18 mouse cellular contexts compared by ENCODE assay signal in the genomic region with DNA sequence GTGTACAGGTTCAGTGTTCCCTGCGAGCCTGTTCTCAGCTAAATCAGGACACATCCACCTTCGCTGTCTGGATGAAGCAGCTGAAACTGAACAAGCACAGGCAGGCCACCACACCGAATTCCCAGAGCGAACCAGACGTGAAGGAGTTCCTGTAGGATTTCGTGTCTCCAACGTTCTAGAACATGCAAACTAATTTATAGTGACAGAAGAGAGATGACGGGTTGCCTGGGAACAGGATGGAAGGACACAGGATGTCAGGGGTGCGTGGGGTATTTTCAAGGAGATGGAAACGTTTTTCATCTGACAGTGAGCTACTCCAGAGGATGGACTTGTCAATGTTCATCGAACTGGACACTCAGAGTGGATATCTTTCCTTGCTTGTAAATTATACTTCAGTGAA. TPM values are rescaled to one million over a fixed set of nuclear protein-coding genes. Genes with fewer than 3 reads are reported as not detected.
A peak's percentile ranks its signal among the peaks of the same experiment; 100 is the strongest.
DNase-seq lines count a peak whose midpoint lies in the region; ATAC-seq lines count a peak whose summit lies in the region.
"Had no signal": no experiment of that assay in that cellular context is flagged by ENCODE, and none has a peak within 500 bp of the region (broad histone marks: within the 10 kb centered on the region; RNA-seq: fewer than 3 reads in every experiment).

No protein-coding gene starts in this region.

- 74% methylated on average over 11 of the region's 11 CpGs for WGBS in forebrain, embryonic 11.5 days
- 72% methylated on average over 11 of the region's 11 CpGs for WGBS in forebrain, embryonic 14.5 days
- 67% methylated on average over 11 of the region's 11 CpGs for WGBS in hindbrain, embryonic 11.5 days
- WGBS in hindbrain, embryonic 14.5 days: 50% methylated on average over 11 of the region's 11 CpGs
- 63% methylated on average over 11 of the region's 11 CpGs for WGBS in midbrain, embryonic 11.5 days
- 52% methylated on average over 11 of the region's 11 CpGs for WGBS in midbrain, embryonic 15.5 days

- no peak overlapping the region for H3K4me3 ChIP-seq in forebrain, embryonic 11.5 days (ENCODE audit: low read depth, low read length)
- H3K4me3 ChIP-seq in forebrain, embryonic 14.5 days (ENCODE audit: low read depth, low read length): no peak overlapping the region
- H3K4me3 ChIP-seq in hindbrain, embryonic 11.5 days (ENCODE audit: low read depth, low read length): no peak overlapping the region
- H3K4me3 ChIP-seq in hindbrain, embryonic 14.5 days (replicated peaks; ENCODE audit: low read length): no peak overlapping the region
- H3K4me3 ChIP-seq in midbrain, embryonic 11.5 days (ENCODE audit: low read depth, low read length): no peak overlapping the region
- no peak overlapping the region for H3K4me3 ChIP-seq in midbrain, embryonic 15.5 days
- H3K4me3 ChIP-seq: heart, adult 2 months; heart, embryonic 15.5 days had no signal

- H3K4me1 ChIP-seq in forebrain, embryonic 11.5 days (replicated peaks; ENCODE audit: control insufficient read depth, insufficient read depth, low read length): peaks cover 33% of the 10 kb centered on the region
- H3K4me1 ChIP-seq in forebrain, embryonic 14.5 days (ENCODE audit: control insufficient read depth, insufficient read depth, low read length): peaks cover 15% of the 10 kb centered on the region
- peaks cover 13% of the 10 kb centered on the region for H3K4me1 ChIP-seq in hindbrain, embryonic 11.5 days (replicated peaks; ENCODE audit: control insufficient read depth, insufficient read depth, low read length)
- peaks cover 21% of the 10 kb centered on the region for H3K4me1 ChIP-seq in hindbrain, embryonic 14.5 days (replicated peaks; ENCODE audit: control insufficient read depth, insufficient read depth, low read length)
- peaks cover 46% of the 10 kb centered on the region for H3K4me1 ChIP-seq in midbrain, embryonic 11.5 days (ENCODE audit: control insufficient read depth, insufficient read depth, low read length)
- peaks cover 21% of the 10 kb centered on the region; the same call in 1 of the 2 replicates for H3K4me1 ChIP-seq in midbrain, embryonic 15.5 days

- DNase-seq in forebrain, embryonic 11.5 days (ENCODE audit: low spot score): no peak
- no peak for DNase-seq in forebrain, embryonic 14.5 days (ENCODE audit: low spot score)
- no peak for DNase-seq in hindbrain, embryonic 11.5 days (ENCODE audit: low spot score)
- no peak for DNase-seq in hindbrain, embryonic 14.5 days (ENCODE audit: low spot score)
- DNase-seq in midbrain, embryonic 11.5 days (ENCODE audit: low spot score, missing footprints): peak; percentile 84
- DNase-seq in brain, adult 2 months (ENCODE audit: low read depth, low spot score): peak; percentile 21
- DNase-seq in spleen, postnatal 4 days (ENCODE audit: low spot score in 2 of 2): no peak
- DNase-seq: adrenal gland, postnatal 14 days; cerebellum, adult 18-20 months; cerebellum, adult 9-11 months; cerebellum, postnatal 36 days; gastrocnemius, postnatal 14 days; heart, adult 2 months; heart, postnatal 14 days had no signal

- no peaks in the 10 kb centered on the region for H3K36me3 ChIP-seq in forebrain, embryonic 11.5 days (ENCODE audit: control insufficient read depth, insufficient read depth, low read length)
- no peaks in the 10 kb centered on the region for H3K36me3 ChIP-seq in forebrain, embryonic 14.5 days (ENCODE audit: control insufficient read depth, insufficient read depth, low read length)
- H3K36me3 ChIP-seq in hindbrain, embryonic 11.5 days (ENCODE audit: control insufficient read depth, insufficient read depth, low read length): no peaks in the 10 kb centered on the region
- H3K36me3 ChIP-seq in hindbrain, embryonic 14.5 days (replicated peaks; ENCODE audit: control insufficient read depth, insufficient read depth): no peaks in the 10 kb centered on the region
- H3K36me3 ChIP-seq in midbrain, embryonic 11.5 days (ENCODE audit: control insufficient read depth, insufficient read depth, low read length): no peaks in the 10 kb centered on the region
- no peaks in the 10 kb centered on the region for H3K36me3 ChIP-seq in midbrain, embryonic 15.5 days (replicated peaks)
- H3K36me3 ChIP-seq: heart, embryonic 15.5 days had no signal

- H3K27me3 ChIP-seq in forebrain, embryonic 11.5 days (ENCODE audit: control insufficient read depth, insufficient read depth, low read length): no peaks in the 10 kb centered on the region
- H3K27me3 ChIP-seq in forebrain, embryonic 14.5 days (replicated peaks; ENCODE audit: control insufficient read depth, insufficient read depth, low read length): no peaks in the 10 kb centered on the region
- H3K27me3 ChIP-seq in hindbrain, embryonic 11.5 days (ENCODE audit: control insufficient read depth, insufficient read depth, low read length): no peaks in the 10 kb centered on the region
- no peaks in the 10 kb centered on the region for H3K27me3 ChIP-seq in hindbrain, embryonic 14.5 days (ENCODE audit: control insufficient read depth, insufficient read depth, low read length)
- no peaks in the 10 kb centered on the region for H3K27me3 ChIP-seq in midbrain, embryonic 11.5 days (ENCODE audit: control insufficient read depth, insufficient read depth, low read length)
- no peaks in the 10 kb centered on the region for H3K27me3 ChIP-seq in midbrain, embryonic 15.5 days (replicated peaks)

- H3K9me3 ChIP-seq in forebrain, embryonic 11.5 days (ENCODE audit: control insufficient read depth, low read length): no peaks in the 10 kb centered on the region
- H3K9me3 ChIP-seq in forebrain, embryonic 14.5 days (replicated peaks; ENCODE audit: control insufficient read depth, low read length): no peaks in the 10 kb centered on the region
- no peaks in the 10 kb centered on the region for H3K9me3 ChIP-seq in hindbrain, embryonic 11.5 days (ENCODE audit: control insufficient read depth, low read length)
- no peaks in the 10 kb centered on the region for H3K9me3 ChIP-seq in hindbrain, embryonic 14.5 days (ENCODE audit: control insufficient read depth, low read length)
- H3K9me3 ChIP-seq in midbrain, embryonic 11.5 days (ENCODE audit: control insufficient read depth, low read length): no peaks in the 10 kb centered on the region
- H3K9me3 ChIP-seq in midbrain, embryonic 15.5 days: no peaks in the 10 kb centered on the region
- H3K9me3 ChIP-seq: heart, embryonic 15.5 days had no signal

- peak overlapping the region; percentile 97; the same call in 1 of the 2 replicates for H3K27ac ChIP-seq in forebrain, embryonic 11.5 days (ENCODE audit: low read depth, low read length)
- no peak overlapping the region for H3K27ac ChIP-seq in forebrain, embryonic 14.5 days (ENCODE audit: low read depth, low read length)
- peak overlapping the region; percentile 9; the same call in 1 of the 2 replicates for H3K27ac ChIP-seq in hindbrain, embryonic 11.5 days (ENCODE audit: low read depth, low read length)
- H3K27ac ChIP-seq in hindbrain, embryonic 14.5 days: no peak overlapping the region
- H3K27ac ChIP-seq in midbrain, embryonic 11.5 days (ENCODE audit: low read depth, low read length): peak overlapping the region; percentile 96
- no peak overlapping the region for H3K27ac ChIP-seq in midbrain, embryonic 15.5 days
- H3K27ac ChIP-seq: heart, adult 2 months; heart, embryonic 15.5 days had no signal

- ATAC-seq in forebrain, embryonic 11.5 days (replicated peaks; ENCODE audit: low FRiP score): no peak
- no peak for ATAC-seq in forebrain, embryonic 14.5 days
- no peak for ATAC-seq in hindbrain, embryonic 11.5 days (ENCODE audit: low FRiP score)
- ATAC-seq in hindbrain, embryonic 14.5 days (ENCODE audit: low FRiP score): no peak
- no peak for ATAC-seq in midbrain, embryonic 11.5 days (ENCODE audit: low FRiP score)
- no peak for ATAC-seq in midbrain, embryonic 15.5 days (replicated peaks)
- ATAC-seq: intestine, embryonic 16.5 days had no signal

- no peak overlapping the region for H3K9ac ChIP-seq in forebrain, embryonic 11.5 days (ENCODE audit: low read length)
- no peak overlapping the region for H3K9ac ChIP-seq in forebrain, embryonic 14.5 days (ENCODE audit: low read length)
- H3K9ac ChIP-seq in hindbrain, embryonic 11.5 days (ENCODE audit: low read depth, low read length): no peak overlapping the region
- no peak overlapping the region for H3K9ac ChIP-seq in hindbrain, embryonic 14.5 days
- H3K9ac ChIP-seq in midbrain, embryonic 11.5 days (ENCODE audit: low read length): no peak overlapping the region
- no peak overlapping the region for H3K9ac ChIP-seq in midbrain, embryonic 15.5 days
- H3K9ac ChIP-seq: heart, embryonic 15.5 days had no signal

- no peak overlapping the region for H3K4me2 ChIP-seq in forebrain, embryonic 11.5 days (ENCODE audit: low read depth, low read length, severe bottlenecking)
- H3K4me2 ChIP-seq in forebrain, embryonic 14.5 days (ENCODE audit: low read length): no peak overlapping the region
- H3K4me2 ChIP-seq in hindbrain, embryonic 11.5 days (replicated peaks; ENCODE audit: low read depth, low read length): no peak overlapping the region
- no peak overlapping the region for H3K4me2 ChIP-seq in hindbrain, embryonic 14.5 days (replicated peaks)
- no peak overlapping the region for H3K4me2 ChIP-seq in midbrain, embryonic 11.5 days
- no peak overlapping the region for H3K4me2 ChIP-seq in midbrain, embryonic 15.5 days
- H3K4me2 ChIP-seq: heart, embryonic 11.5 days; heart, embryonic 15.5 days had no signal

RNA-seq across cellular contexts. Expression of a gene that starts 32.7 kb away (rescaled TPM):
- 202 and 219 TPM in 2 replicates for polyA plus RNA-seq in forebrain, embryonic 11.5 days (2014; fragmentation: Nextera tagmentation; extraction: Ambion mirVana)
- 63.3 and 69.4 TPM in 2 replicates for polyA plus RNA-seq in forebrain, embryonic 14.5 days (2014; fragmentation: Nextera tagmentation; extraction: Ambion mirVana)
- 136 and 141 TPM in 2 replicates for polyA plus RNA-seq in hindbrain, embryonic 11.5 days (2014; fragmentation: Nextera tagmentation; extraction: Ambion mirVana)
- 59.6 and 60.2 TPM in 2 replicates for polyA plus RNA-seq in hindbrain, embryonic 14.5 days (2014; fragmentation: Nextera tagmentation; extraction: Ambion mirVana)
- 199 and 227 TPM in 2 replicates for polyA plus RNA-seq in midbrain, embryonic 11.5 days (2014; fragmentation: Nextera tagmentation; extraction: Ambion mirVana)
- polyA plus RNA-seq in midbrain, embryonic 15.5 days (2015; fragmentation: Nextera tagmentation; extraction: Ambion mirVana): 65.9 and 66.3 TPM in 2 replicates

RNA-seq across cellular contexts. Expression of a gene that starts 47.9 kb away (rescaled TPM):
- polyA plus RNA-seq in forebrain, embryonic 11.5 days (2014; fragmentation: Nextera tagmentation; extraction: Ambion mirVana): 674 and 731 TPM in 2 replicates
- 1,083 and 1,200 TPM in 2 replicates for polyA plus RNA-seq in forebrain, embryonic 14.5 days (2014; fragmentation: Nextera tagmentation; extraction: Ambion mirVana)
- polyA plus RNA-seq in hindbrain, embryonic 11.5 days (2014; fragmentation: Nextera tagmentation; extraction: Ambion mirVana): 811 and 829 TPM in 2 replicates
- 1,199 and 1,253 TPM in 2 replicates for polyA plus RNA-seq in hindbrain, embryonic 14.5 days (2014; fragmentation: Nextera tagmentation; extraction: Ambion mirVana)
- 745 and 840 TPM in 2 replicates for polyA plus RNA-seq in midbrain, embryonic 11.5 days (2014; fragmentation: Nextera tagmentation; extraction: Ambion mirVana)
- 1,062 and 1,092 TPM in 2 replicates for polyA plus RNA-seq in midbrain, embryonic 15.5 days (2015; fragmentation: Nextera tagmentation; extraction: Ambion mirVana)

RNA-seq across cellular contexts. Expression of a gene that starts 55.6 kb away (rescaled TPM):
- polyA plus RNA-seq in forebrain, embryonic 11.5 days (2014; fragmentation: Nextera tagmentation; extraction: Ambion mirVana): 56.4 and 59.4 TPM in 2 replicates
- polyA plus RNA-seq in forebrain, embryonic 14.5 days (2014; fragmentation: Nextera tagmentation; extraction: Ambion mirVana): 56.4 and 57.6 TPM in 2 replicates
- polyA plus RNA-seq in hindbrain, embryonic 11.5 days (2014; fragmentation: Nextera tagmentation; extraction: Ambion mirVana): 56.8 and 60.0 TPM in 2 replicates
- 47.6 and 50.1 TPM in 2 replicates for polyA plus RNA-seq in hindbrain, embryonic 14.5 days (2014; fragmentation: Nextera tagmentation; extraction: Ambion mirVana)
- polyA plus RNA-seq in midbrain, embryonic 11.5 days (2014; fragmentation: Nextera tagmentation; extraction: Ambion mirVana): 57.7 and 64.7 TPM in 2 replicates
- polyA plus RNA-seq in midbrain, embryonic 15.5 days (2015; fragmentation: Nextera tagmentation; extraction: Ambion mirVana): 49.3 and 49.6 TPM in 2 replicates

RNA-seq across cellular contexts. Expression of a gene that starts 55.7 kb away (rescaled TPM):
- 51.5 and 51.6 TPM in 2 replicates for polyA plus RNA-seq in forebrain, embryonic 11.5 days (2014; fragmentation: Nextera tagmentation; extraction: Ambion mirVana)
- polyA plus RNA-seq in forebrain, embryonic 14.5 days (2014; fragmentation: Nextera tagmentation; extraction: Ambion mirVana): 30.1 and 32.9 TPM in 2 replicates
- polyA plus RNA-seq in hindbrain, embryonic 11.5 days (2014; fragmentation: Nextera tagmentation; extraction: Ambion mirVana): 43.0 and 51.2 TPM in 2 replicates
- polyA plus RNA-seq in hindbrain, embryonic 14.5 days (2014; fragmentation: Nextera tagmentation; extraction: Ambion mirVana): 41.8 and 42.2 TPM in 2 replicates
- polyA plus RNA-seq in midbrain, embryonic 11.5 days (2014; fragmentation: Nextera tagmentation; extraction: Ambion mirVana): 43.5 and 46.8 TPM in 2 replicates
- 35.6 and 39.4 TPM in 2 replicates for polyA plus RNA-seq in midbrain, embryonic 15.5 days (2015; fragmentation: Nextera tagmentation; extraction: Ambion mirVana)

Comparison
In these comparisons a context has a peak if more than half of its experiments do, and no peak if none do; other contexts are left out.
1. H3K27ac ChIP-seq: peak in forebrain, embryonic 11.5 days (single experiment), hindbrain, embryonic 11.5 days (single experiment) and midbrain, embryonic 11.5 days (single experiment); none in forebrain, embryonic 14.5 days (single experiment), hindbrain, embryonic 14.5 days (single experiment) and midbrain, embryonic 15.5 days (single experiment).
2. DNase-seq: peak in midbrain, embryonic 11.5 days (single experiment) and brain, adult 2 months (single experiment); none in forebrain, embryonic 11.5 days (single experiment), forebrain, embryonic 14.5 days (single experiment), hindbrain, embryonic 11.5 days (single experiment), hindbrain, embryonic 14.5 days (single experiment) and spleen, postnatal 4 days (0 of 2).